Mouse (Mus musculus): ENCODE data around the gene Tfeb. TPM values are rescaled to one million over a fixed set of nuclear protein-coding genes. Genes with fewer than 3 reads are reported as not detected.

Tfeb gene
- polyA plus RNA-seq (2015; fragmentation: Nextera tagmentation; extraction: Ambion mirVana) = 13.5 and 14.3 TPM in 2 replicates

GRCm38 (mm10) chr17:47736856-47737255 lies at the start of gene Tfeb:
Gene Tfeb, plus strand, starts transcription at chr17:47737030.
- Histone ChIP-seq H3K27me3 (no peaks in the 10 kb centered on the region), H3K4me3 (replicated peaks) (peak within 1 kb of the TSS; percentile 82), H3K9ac (peak within 1 kb of the TSS; percentile 68), H3K9me3 (replicated peaks) (no peaks in the 10 kb centered on the region), H3K27ac (replicated peaks) (peak within 1 kb of the TSS; percentile 84), H3K4me2 (replicated peaks) (peak within 1 kb of the TSS; percentile 97), H3K36me3 (no peaks in the 10 kb centered on the region), H3K4me1 (peaks cover 22% of the 10 kb centered on the region)
- 2% methylated on average over 38 of the region's 47 CpGs for WGBS
- peak; percentile 81 for ATAC-seq (ENCODE audit: insufficient number of reproducible peaks, low FRiP score, low TSS enrichment, low read depth)

GRCm38 (mm10) chr17:47687409-47688343 lies 49.2 kb upstream of the Tfeb start:
- Histone ChIP-seq H3K4me3 (replicated peaks) (peak overlapping the region; percentile 88), H3K27ac (replicated peaks) (peak overlapping the region; percentile 83), H3K4me2 (replicated peaks) (peak overlapping the region; percentile 94), H3K4me1 (peaks cover 28% of the 10 kb centered on the region), H3K9me3 (replicated peaks) (no peaks in the 10 kb centered on the region), H3K27me3 (no peaks in the 10 kb centered on the region), H3K36me3 (peaks cover 30% of the 10 kb centered on the region), H3K9ac (peak overlapping the region; percentile 74)
- WGBS = under 1% methylated on average over 70 of the region's 70 CpGs
- peak; percentile 92 for ATAC-seq (ENCODE audit: insufficient number of reproducible peaks, low FRiP score, low TSS enrichment, low read depth)

GRCm38 (mm10) chr17:47688344-47688607 lies 48.6 kb upstream of the Tfeb start, which contains the start of gene Tomm6:
Gene Tomm6, minus strand, starts transcription at chr17:47688386.
- Histone ChIP-seq H3K36me3 (peaks cover 29% of the 10 kb centered on the region), H3K9me3 (replicated peaks) (no peaks in the 10 kb centered on the region), H3K27me3 (no peaks in the 10 kb centered on the region), H3K27ac (replicated peaks) (peak within 1 kb of the TSS; percentile 83), H3K4me1 (peaks cover 28% of the 10 kb centered on the region), H3K4me3 (replicated peaks) (peak within 1 kb of the TSS; percentile 88), H3K4me2 (replicated peaks) (peak within 1 kb of the TSS; percentile 94), H3K9ac (peak within 1 kb of the TSS; percentile 74)
- no peak for ATAC-seq (ENCODE audit: insufficient number of reproducible peaks, low FRiP score, low TSS enrichment, low read depth)
- WGBS = 0% methylated on average over 9 of the region's 9 CpGs

GRCm38 (mm10) chr17:47688608-47689575 lies 47.9 kb upstream of the Tfeb start, which contains the start of gene Frs3:
Gene Frs3, plus strand, starts transcription at chr17:47689030.
- Histone ChIP-seq H3K4me2 (replicated peaks) (peak within 1 kb of the TSS; percentile 94), H3K9ac (peak within 1 kb of the TSS; percentile 74), H3K4me1 (peaks cover 28% of the 10 kb centered on the region), H3K36me3 (peaks cover 23% of the 10 kb centered on the region), H3K27me3 (no peaks in the 10 kb centered on the region), H3K9me3 (replicated peaks) (no peaks in the 10 kb centered on the region), H3K4me3 (replicated peaks) (peak within 1 kb of the TSS; percentile 88), H3K27ac (replicated peaks) (peak within 1 kb of the TSS; percentile 83)
- ATAC-seq (ENCODE audit: insufficient number of reproducible peaks, low FRiP score, low TSS enrichment, low read depth) = peak; percentile 74
- WGBS = under 1% methylated on average over 49 of the region's 58 CpGs

- Histone ChIP-seq H3K36me3 (peaks cover 13% of the 10 kb centered on the region), H3K4me3 (replicated peaks) (peak overlapping the region; percentile 88; the same call in 1 of the 2 replicates), H3K9ac (no peak overlapping the region), H3K9me3 (replicated peaks) (no peaks in the 10 kb centered on the region), H3K27ac (replicated peaks) (no peak overlapping the region), H3K4me2 (replicated peaks) (0 out of 2 replicates have a peak overlapping the region, but pooled peaks have one; percentile 94), H3K27me3 (no peaks in the 10 kb centered on the region), H3K4me1 (peaks cover 35% of the 10 kb centered on the region)
- 79% methylated on average over 8 of the region's 8 CpGs for WGBS
- ATAC-seq (ENCODE audit: insufficient number of reproducible peaks, low FRiP score, low TSS enrichment, low read depth) = no peak
Observed at GRCm38 (mm10) chr17:47689894-47690293, 46.9 kb upstream of the Tfeb start.

- Histone ChIP-seq H3K4me2 (replicated peaks) (no peak overlapping the region), H3K4me1 (peaks cover 36% of the 10 kb centered on the region), H3K4me3 (replicated peaks) (no peak overlapping the region), H3K9ac (no peak overlapping the region), H3K27me3 (no peaks in the 10 kb centered on the region), H3K9me3 (replicated peaks) (no peaks in the 10 kb centered on the region), H3K27ac (replicated peaks) (no peak overlapping the region), H3K36me3 (no peaks in the 10 kb centered on the region)
- 92% methylated on average over 3 of the region's 3 CpGs for WGBS
- no peak for ATAC-seq (ENCODE audit: insufficient number of reproducible peaks, low FRiP score, low TSS enrichment, low read depth)
Observed at GRCm38 (mm10) chr17:47691650-47692049, 45.2 kb upstream of the Tfeb start.

GRCm38 (mm10) chr17:47693671-47694441 lies 43.0 kb upstream of the Tfeb start:
- Histone ChIP-seq H3K4me1 (peaks cover 23% of the 10 kb centered on the region), H3K4me2 (replicated peaks) (peak overlapping the region; percentile 89), H3K27ac (replicated peaks) (no peak overlapping the region), H3K27me3 (no peaks in the 10 kb centered on the region), H3K9ac (peak overlapping the region; percentile 78), H3K4me3 (replicated peaks) (peak overlapping the region; percentile 79), H3K9me3 (replicated peaks) (no peaks in the 10 kb centered on the region), H3K36me3 (0 out of 2 replicates have a peak, but pooled peaks cover under 1% of the 10 kb centered on the region)
- ATAC-seq (ENCODE audit: insufficient number of reproducible peaks, low FRiP score, low TSS enrichment, low read depth) = no peak
- 41% methylated on average over 13 of the region's 13 CpGs for WGBS

GRCm38 (mm10) chr17:47694442-47694502 lies 42.6 kb upstream of the Tfeb start, which contains the start of gene Gm21981:
Gene Gm21981, minus strand, starts transcription at chr17:47694455.
- peak within 1 kb of the TSS; percentile 78 for H3K9ac ChIP-seq
- 0 out of 2 replicates have a peak, but pooled peaks cover 5% of the 10 kb centered on the region for H3K36me3 ChIP-seq
- peak within 1 kb of the TSS; percentile 89 for H3K4me2 ChIP-seq (replicated peaks)
- H3K27ac ChIP-seq (replicated peaks) = peak within 1 kb of the TSS; percentile 45
- no peaks in the 10 kb centered on the region for H3K9me3 ChIP-seq (replicated peaks)
- H3K4me1 ChIP-seq = peaks cover 21% of the 10 kb centered on the region
- no peak for ATAC-seq (ENCODE audit: insufficient number of reproducible peaks, low FRiP score, low TSS enrichment, low read depth)
- H3K27me3 ChIP-seq = no peaks in the 10 kb centered on the region
- 0% methylated on average over 3 of the region's 3 CpGs for WGBS
- peak within 1 kb of the TSS; percentile 79 for H3K4me3 ChIP-seq (replicated peaks)

- Histone ChIP-seq H3K4me3 (replicated peaks) (peak within 1 kb of the TSS; percentile 79), H3K9me3 (replicated peaks) (no peaks in the 10 kb centered on the region), H3K4me2 (replicated peaks) (peak within 1 kb of the TSS; percentile 89), H3K27ac (replicated peaks) (peak within 1 kb of the TSS; percentile 45), H3K9ac (peak within 1 kb of the TSS; percentile 78), H3K36me3 (peaks cover 9% of the 10 kb centered on the region; the same call in 1 of the 2 replicates), H3K4me1 (peaks cover 16% of the 10 kb centered on the region), H3K27me3 (no peaks in the 10 kb centered on the region)
- WGBS = under 1% methylated on average over 81 of the region's 82 CpGs
- ATAC-seq (ENCODE audit: insufficient number of reproducible peaks, low FRiP score, low TSS enrichment, low read depth) = peak; percentile 94
Observed at GRCm38 (mm10) chr17:47694503-47695336, 42.1 kb upstream of the Tfeb start, which contains the start of gene Prickle4. Gene Prickle4, minus strand, starts transcription at chr17:47694736.

GRCm38 (mm10) chr17:47695337-47695710 lies 41.5 kb upstream of the Tfeb start:
- H3K36me3 ChIP-seq = peaks cover 15% of the 10 kb centered on the region; the same call in 1 of the 2 replicates
- peak overlapping the region; percentile 78 for H3K9ac ChIP-seq
- H3K9me3 ChIP-seq (replicated peaks) = no peaks in the 10 kb centered on the region
- H3K4me3 ChIP-seq (replicated peaks) = peak overlapping the region; percentile 79
- peak overlapping the region; percentile 89 for H3K4me2 ChIP-seq (replicated peaks)
- H3K4me1 ChIP-seq = peaks cover 13% of the 10 kb centered on the region
- H3K27me3 ChIP-seq = no peaks in the 10 kb centered on the region
- no peak for ATAC-seq (ENCODE audit: insufficient number of reproducible peaks, low FRiP score, low TSS enrichment, low read depth)
- WGBS = under 1% methylated on average over 16 of the region's 23 CpGs
- H3K27ac ChIP-seq (replicated peaks) = peak overlapping the region; percentile 45
